Mouse (Mus musculus) natural killer cell, adult 2 months (primary cell): ENCODE results near the gene Ubiad1.

Experiments used
- DNase-seq, 2 experiments: peaks; one replicate each; pipeline ENCODE4 v3.0.0; 2022; ENCODE audit warnings: low spot score in 2 of 2

Ubiad1 gene

GRCm38 (mm10) chr4:148453707-148454106 is 9.1 kb upstream of the Ubiad1 start:
- no peak for DNase-seq

- DNase-seq: no peak
Observed at GRCm38 (mm10) chr4:148448853-148449245, 4.3 kb upstream of the Ubiad1 start.

- peak; percentile 93 to 94 for DNase-seq
Observed at GRCm38 (mm10) chr4:148448179-148448852, 3.7 kb upstream of the Ubiad1 start, which contains the start of gene Mtor. TSS of gene Mtor (plus strand) at chr4:148448611.

DNA sequence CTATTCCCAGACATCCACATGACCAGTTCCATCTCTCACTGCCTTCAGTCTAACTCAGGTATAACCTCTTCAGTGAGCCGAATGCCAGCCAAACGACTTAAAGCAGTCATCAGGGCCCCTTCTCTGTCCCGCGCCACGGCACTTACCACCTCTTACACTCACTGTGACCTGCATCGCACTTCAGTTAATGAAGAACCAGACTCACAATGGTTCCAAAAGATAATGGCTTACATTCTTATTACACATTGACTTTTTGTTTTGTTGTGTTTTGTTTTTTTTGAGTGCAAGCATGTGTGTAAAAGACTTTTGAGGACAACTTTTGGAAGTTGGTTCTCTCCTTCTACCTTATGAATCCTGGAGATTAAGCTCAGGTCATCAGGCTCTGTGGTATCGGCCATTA is 2.0 kb downstream of the Ubiad1 start:
- DNase-seq: no peak

DNA sequence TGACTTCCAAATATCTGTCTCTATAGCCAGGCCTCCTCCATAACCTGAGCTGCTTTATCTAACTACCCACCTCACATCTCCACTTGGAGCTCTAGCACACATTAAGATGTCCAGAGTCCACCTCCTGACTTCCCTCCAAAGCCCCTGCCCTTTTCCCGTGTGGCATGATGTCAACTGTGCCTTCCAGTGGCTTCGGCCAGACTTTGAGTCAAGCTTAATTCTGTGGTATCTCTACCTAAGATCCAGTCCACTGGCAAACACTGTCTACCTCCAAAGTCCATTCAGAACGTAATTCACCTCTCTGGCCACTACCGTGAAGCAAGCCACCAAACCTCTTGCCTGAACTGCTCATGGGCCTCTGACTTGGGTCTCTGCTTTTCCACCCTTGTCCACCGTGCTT is 2.6 kb downstream of the Ubiad1 start:
- DNase-seq: no peak

DNA sequence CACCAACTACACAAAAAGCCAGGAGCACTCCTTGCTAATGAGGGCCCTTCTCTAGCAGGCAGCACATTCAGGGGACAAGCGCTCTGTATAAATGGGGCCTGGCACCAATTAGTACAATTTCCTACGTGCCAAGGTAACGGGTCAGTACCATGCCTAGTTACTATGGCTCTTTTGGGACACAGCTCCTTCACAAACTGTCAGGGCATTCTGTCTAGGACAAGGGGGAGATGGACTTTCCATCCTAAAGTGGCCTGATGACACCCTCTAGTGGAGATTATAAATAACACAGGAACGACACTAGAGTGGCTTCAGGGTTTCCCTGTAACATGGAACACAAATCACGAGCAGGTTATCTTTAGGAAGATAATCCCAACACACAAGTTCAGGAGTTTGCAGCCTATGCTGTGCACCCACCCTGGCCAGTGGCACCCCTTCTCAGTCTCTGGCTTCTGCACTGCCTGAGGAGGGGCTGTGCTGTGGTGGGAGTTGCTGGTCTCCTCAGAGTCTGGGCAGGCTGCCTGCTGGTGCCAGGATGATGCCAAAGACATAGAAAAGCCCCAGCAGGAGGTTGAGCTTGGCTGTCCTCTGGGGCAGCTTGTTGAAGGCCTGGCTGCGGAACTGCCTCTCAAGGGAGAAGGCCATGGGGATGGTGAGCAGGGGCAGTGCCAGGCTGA is 8.8 kb downstream of the Ubiad1 start:
- DNase-seq: no peak

- no peak for DNase-seq
Observed at GRCm38 (mm10) chr4:148435106-148435505, 9.5 kb downstream of the Ubiad1 start.

DNA sequence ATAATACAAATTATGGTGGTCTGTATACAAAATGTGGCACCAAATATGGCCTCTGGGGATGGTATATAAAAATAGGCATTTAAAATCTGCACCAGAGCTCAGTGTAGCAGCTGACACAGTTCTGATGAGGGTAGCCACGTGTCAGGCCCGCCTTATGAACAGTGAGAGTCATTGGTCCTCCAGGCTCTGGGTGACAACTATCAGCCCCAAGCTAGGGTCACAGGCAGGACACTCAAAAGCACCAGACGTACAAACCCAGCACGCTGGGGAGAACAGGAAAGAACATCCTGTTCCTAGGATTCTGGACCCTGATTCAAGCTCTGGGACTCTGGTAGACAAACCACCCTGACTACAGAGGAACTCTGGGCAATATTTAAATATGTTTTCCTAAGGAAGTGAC is 10.0 kb downstream of the Ubiad1 start:
- no peak for DNase-seq

DNA sequence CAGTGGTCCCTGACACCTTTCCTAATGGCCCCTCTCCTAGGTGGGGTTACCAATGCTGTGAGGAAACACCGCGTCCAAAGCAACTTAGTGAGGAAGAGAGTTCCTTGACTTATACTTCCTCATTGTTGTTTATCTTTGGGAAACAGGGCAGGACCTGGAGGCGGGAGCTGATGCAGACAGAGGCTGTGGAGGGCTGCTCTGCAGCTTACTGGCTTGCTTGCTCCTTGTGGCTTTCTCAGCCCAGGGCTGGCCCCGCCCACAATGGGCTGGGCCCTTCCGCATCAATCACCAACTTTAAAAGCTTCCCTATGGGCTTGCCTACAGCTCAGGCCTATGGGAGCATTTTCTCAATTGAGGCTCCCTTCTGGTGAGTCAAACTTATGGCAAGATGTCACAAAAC is 10.8 kb downstream of the Ubiad1 start:
- no peak for DNase-seq

DNA sequence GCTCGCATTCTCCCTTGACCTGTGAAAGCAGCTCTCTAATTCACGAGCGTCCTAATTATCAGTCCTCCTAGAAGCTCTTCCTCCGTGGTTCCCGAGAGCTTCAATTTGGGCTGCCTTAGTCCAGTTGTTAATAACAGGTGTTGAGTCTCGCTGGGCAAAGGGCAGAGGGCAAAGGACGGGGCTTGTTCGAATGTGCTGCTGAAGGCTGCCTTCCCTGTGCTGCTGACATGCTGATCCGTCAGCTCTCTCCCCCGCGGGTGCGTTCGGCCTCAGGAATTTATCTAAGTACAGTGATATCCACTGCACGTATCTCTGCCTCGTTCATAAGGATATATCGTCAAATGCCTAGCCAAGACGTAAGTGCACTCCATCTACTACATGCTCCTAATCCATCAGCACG is 11.2 kb downstream of the Ubiad1 start:
- no peak for DNase-seq

DNA sequence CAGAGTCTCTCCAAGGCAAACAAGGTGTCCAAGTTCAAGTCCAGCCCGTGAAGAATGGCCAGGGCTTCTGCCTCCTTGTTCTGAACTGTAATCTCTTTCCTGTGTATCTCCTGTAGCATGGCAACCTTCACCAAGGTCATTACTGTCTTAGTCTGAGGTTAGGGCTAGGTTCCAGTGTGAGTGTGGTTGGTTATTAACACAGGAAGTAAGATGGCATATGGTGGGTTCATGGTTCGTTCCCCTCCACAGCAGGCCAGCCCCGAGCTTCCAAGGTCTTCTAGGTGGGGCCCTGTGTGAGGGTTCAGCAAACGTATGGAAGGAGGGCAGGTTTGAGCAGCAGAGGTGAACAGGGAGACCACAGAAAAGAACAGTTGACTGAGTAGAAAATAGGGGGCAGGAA is 12.1 kb downstream of the Ubiad1 start:
- no peak for DNase-seq

DNA sequence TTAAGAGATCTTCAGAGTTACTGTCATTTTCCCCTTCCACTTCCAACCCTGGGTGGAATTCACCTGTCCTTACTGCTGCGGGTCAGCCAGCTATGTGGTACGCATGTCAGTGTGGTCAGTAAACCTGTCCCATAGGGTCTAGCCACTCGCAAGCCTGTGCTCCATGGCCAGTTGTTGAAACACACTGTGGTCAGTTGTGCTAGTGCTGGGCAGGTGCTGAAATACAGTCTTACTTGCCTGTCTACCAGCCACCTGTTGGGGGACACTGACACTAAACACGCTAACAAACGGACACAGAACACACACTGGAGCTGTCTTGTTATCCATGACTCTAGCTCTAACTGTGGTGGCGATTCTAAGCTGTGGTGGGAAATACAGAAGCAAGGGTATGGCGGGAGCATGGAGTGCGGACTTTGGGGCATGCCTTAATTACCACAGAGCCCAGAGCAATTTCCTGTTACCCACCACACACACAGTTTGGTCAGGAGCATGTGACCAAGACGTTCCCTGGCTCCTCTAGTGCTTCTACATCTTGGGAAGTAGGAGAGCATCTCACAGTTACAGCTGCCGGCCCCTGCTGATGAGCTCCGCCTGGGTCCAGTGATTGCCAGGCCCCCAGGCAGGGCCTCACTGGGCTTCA is 13.6 kb downstream of the Ubiad1 start:
- DNase-seq: no peak

DNA sequence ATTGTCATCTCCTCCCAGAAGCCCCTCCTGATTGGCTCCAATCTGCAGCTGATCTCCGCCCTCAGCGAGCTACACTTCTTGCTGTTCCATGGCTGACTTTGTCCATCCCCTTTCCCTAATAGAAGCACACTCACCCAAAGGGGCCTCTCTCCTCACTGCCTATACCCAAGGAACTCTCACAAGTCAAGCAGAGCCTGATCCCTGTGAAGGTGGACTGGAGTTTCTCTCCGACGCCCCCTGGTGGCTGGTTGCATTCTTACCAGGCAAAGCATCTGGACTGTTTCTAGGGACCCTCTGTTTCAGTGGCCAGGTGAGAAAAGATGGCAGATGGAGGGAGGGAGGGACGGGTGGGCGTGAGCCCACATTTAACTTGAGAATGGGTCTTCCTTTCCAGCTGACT is 14.9 kb downstream of the Ubiad1 start:
- peak; percentile 29 to 51 for DNase-seq

DNA sequence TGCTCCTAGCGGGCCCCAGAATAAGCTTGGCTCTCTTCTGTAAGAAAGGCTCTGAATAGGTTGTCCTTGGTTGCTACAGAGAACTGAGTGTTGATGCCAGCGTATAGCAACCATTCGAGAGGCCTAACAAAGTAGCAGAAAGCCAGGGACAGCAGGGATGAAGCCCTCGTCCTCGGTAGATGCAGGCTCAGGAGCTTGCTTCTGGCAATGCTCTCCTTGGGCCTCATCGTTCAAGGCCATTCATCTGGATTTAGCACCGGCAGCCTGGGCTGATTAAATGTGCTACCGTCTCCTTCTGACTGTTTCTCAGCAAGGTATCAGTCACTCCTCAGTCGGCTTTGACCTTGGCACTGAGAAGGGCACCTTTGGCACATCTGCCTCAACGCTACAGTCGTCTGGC is 15.4 kb downstream of the Ubiad1 start:
- DNase-seq: no peak

GRCm38 (mm10) chr4:148428544-148428943 is 16.0 kb downstream of the Ubiad1 start:
- DNase-seq: no peak

- DNase-seq: no peak
Observed at GRCm38 (mm10) chr4:148426950-148427850, 17.4 kb downstream of the Ubiad1 start.

DNA sequence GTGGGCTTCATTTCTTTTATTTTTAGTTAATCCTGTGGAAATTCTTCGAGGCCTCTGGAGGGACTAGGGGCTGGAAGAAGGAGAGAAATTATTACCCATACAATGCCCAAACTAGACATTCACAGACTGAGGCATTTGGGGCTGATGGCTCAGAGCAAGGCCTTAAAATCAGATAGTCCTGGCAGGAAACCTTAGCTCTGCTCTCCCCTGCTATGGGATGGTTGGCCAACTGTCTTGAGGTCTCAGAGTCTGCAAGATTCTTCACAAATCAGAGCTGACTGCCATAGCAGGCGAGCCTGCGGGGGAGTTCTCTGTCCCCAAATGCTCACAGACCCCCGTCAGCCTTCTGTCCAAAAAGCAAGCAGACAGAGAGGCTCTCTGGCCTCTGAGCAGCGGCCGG is 27.0 kb downstream of the Ubiad1 start:
- no peak for DNase-seq

- no peak for DNase-seq
Observed at GRCm38 (mm10) chr4:148417074-148417526, 27.5 kb downstream of the Ubiad1 start.

GRCm38 (mm10) chr4:148415575-148415974 is 29.0 kb downstream of the Ubiad1 start:
- no peak for DNase-seq

DNA sequence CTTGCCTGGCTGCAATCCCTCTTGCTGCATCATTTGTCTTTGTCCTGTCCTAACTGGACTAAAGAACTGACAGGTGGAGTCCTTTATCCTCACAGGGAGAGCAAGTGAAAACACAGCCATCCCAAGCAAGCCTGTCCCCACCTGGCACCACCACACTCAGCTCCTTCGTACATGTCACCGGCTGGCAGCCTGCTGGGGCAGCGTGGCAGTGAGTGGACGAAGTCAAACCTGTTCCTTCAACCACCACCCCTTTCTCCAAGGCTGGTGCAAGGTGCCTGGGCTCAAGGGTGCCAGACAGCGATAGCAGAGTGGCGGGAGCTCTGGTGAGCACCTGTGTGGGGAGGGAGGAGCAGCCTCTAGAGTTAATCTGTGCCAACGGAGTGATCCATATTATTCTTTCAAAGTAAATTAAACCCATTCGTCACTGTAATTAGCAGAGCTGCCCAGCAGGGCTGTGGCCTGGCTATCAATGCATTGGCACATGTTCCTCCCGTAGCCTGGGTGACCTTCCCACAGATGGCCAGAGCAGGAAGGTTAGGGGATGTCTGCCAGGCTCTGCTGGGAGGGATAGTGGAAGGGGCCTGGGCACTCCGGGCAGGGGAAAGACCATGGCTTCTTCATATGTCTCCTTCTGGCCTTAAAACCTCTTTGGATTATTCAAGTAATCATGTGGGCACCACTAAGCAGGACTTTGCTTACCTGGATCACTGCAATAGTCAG is 36.2 kb downstream of the Ubiad1 start:
- DNase-seq: no peak

GRCm38 (mm10) chr4:148405255-148405788 is 39.2 kb downstream of the Ubiad1 start:
- no peak for DNase-seq
